ENCODE assay signal across 17 mouse cellular contexts in genomic region chr5:93224549-93224948, GRCm38 (mm10). TPM values are rescaled to one million over a fixed set of nuclear protein-coding genes. Genes with fewer than 3 reads are reported as not detected.
"Had no signal": no experiment of that assay in that cellular context is flagged by ENCODE, and none has a peak within 500 bp of the region (broad histone marks: within the 10 kb centered on the region; RNA-seq: fewer than 3 reads in every experiment).

No protein-coding gene starts in this region.

- H3K4me3 ChIP-seq: neural tube, embryonic 13.5 days; neural tube, embryonic 15.5 days; stomach, embryonic 15.5 days had no signal

- H3K4me2 ChIP-seq: neural tube, embryonic 13.5 days; neural tube, embryonic 15.5 days; stomach, embryonic 15.5 days had no signal

- DNase-seq: retina, postnatal 1 day; right cerebral cortex, adult 18-20 months; right cerebral cortex, postnatal 14 days; right cerebral cortex, postnatal 25 days; right cerebral cortex, postnatal 4 days; spleen, adult 18-20 months; thymus, adult 18-20 months; thymus, adult 2 months; thymus, postnatal 14 days; thymus, postnatal 25 days; thymus, postnatal 36 days; thymus, postnatal 4 days had no signal

- H3K9me3 ChIP-seq: neural tube, embryonic 13.5 days; neural tube, embryonic 15.5 days; stomach, embryonic 15.5 days had no signal

- H3K27me3 ChIP-seq: neural tube, embryonic 13.5 days; neural tube, embryonic 15.5 days; stomach, embryonic 15.5 days had no signal

- H3K36me3 ChIP-seq: neural tube, embryonic 13.5 days; neural tube, embryonic 15.5 days; stomach, embryonic 15.5 days had no signal

- H3K27ac ChIP-seq: neural tube, embryonic 13.5 days; neural tube, embryonic 15.5 days; stomach, embryonic 15.5 days; stomach, postnatal 0 days had no signal

- H3K4me1 ChIP-seq: neural tube, embryonic 13.5 days; neural tube, embryonic 15.5 days; stomach, embryonic 15.5 days had no signal

- H3K9ac ChIP-seq: neural tube, embryonic 13.5 days; neural tube, embryonic 15.5 days; stomach, embryonic 15.5 days had no signal

RNA-seq across cellular contexts. Expression of gene 2010109A12Rik, which starts 18.2 kb away (rescaled TPM):
- polyA plus RNA-seq: small intestine, adult 2 months had no signal
